Mouse (Mus musculus) right cerebral cortex, adult 2 months (tissue): Measurements from ENCODE around the gene Atp11a.

Experiments used
- DNase-seq, 2 experiments: peaks; one replicate each; pipeline ENCODE4 v3.0.0; 2021 to 2022; ENCODE audit warnings: low spot score in 2 of 2

Atp11a gene

GRCm38 (mm10) chr8:12756391-12757157 is at the start of gene Atp11a:
Gene Atp11a (plus strand): TSS chr8:12757014.
- peak; percentile 56 to 57 for DNase-seq

GRCm38 (mm10) chr8:12711623-12712022 is 45.2 kb upstream of the Atp11a start:
- no peak for DNase-seq

- DNase-seq, result no peak
Observed at GRCm38 (mm10) chr8:12715861-12716585, 40.8 kb upstream of the Atp11a start.

GRCm38 (mm10) chr8:12719091-12719490 is 37.7 kb upstream of the Atp11a start:
- DNase-seq, result no peak

GRCm38 (mm10) chr8:12728644-12729043 is 28.2 kb upstream of the Atp11a start:
- DNase-seq, result no peak

GRCm38 (mm10) chr8:12730780-12731179 is 26.0 kb upstream of the Atp11a start:
- peak; percentile 14 to 36 for DNase-seq

- no peak for DNase-seq
Observed at GRCm38 (mm10) chr8:12732431-12732830, 24.4 kb upstream of the Atp11a start.

GRCm38 (mm10) chr8:12739113-12739512 is 17.7 kb upstream of the Atp11a start:
- DNase-seq, result no peak

GRCm38 (mm10) chr8:12743390-12743789 is 13.4 kb upstream of the Atp11a start:
- no peak for DNase-seq

- no peak for DNase-seq
Observed at GRCm38 (mm10) chr8:12748183-12748582, 8.6 kb upstream of the Atp11a start.

- DNase-seq, result no peak
Observed at GRCm38 (mm10) chr8:12749116-12749515, 7.7 kb upstream of the Atp11a start.

- DNase-seq, result no peak
Observed at GRCm38 (mm10) chr8:12753054-12753453, 3.8 kb upstream of the Atp11a start.

- DNase-seq, result no peak
Observed at GRCm38 (mm10) chr8:12754115-12754514, 2.7 kb upstream of the Atp11a start.

GRCm38 (mm10) chr8:12755312-12755711 is 1.5 kb upstream of the Atp11a start:
- DNase-seq, result no peak

GRCm38 (mm10) chr8:12755826-12756225 is 988 bp upstream of the Atp11a start:
- DNase-seq, result no peak

- peak; percentile 39 to 44 for DNase-seq
Observed at GRCm38 (mm10) chr8:12757231-12757940, 572 bp downstream of the Atp11a start.

GRCm38 (mm10) chr8:12759963-12760362 is 3.1 kb downstream of the Atp11a start:
- no peak for DNase-seq

- no peak for DNase-seq
Observed at GRCm38 (mm10) chr8:12761873-12762272, 5.1 kb downstream of the Atp11a start.

- DNase-seq, result no peak
Observed at GRCm38 (mm10) chr8:12763565-12764108, 6.8 kb downstream of the Atp11a start.

GRCm38 (mm10) chr8:12764971-12765370 is 8.2 kb downstream of the Atp11a start:
- no peak for DNase-seq

- DNase-seq, result no peak
Observed at GRCm38 (mm10) chr8:12767176-12767575, 10.4 kb downstream of the Atp11a start.

GRCm38 (mm10) chr8:12768747-12769146 is 11.9 kb downstream of the Atp11a start:
- peak; percentile 38 to 68 for DNase-seq
